Mouse (Mus musculus): ENCODE measurements at regions not wholly inside any gene's neighbourhood (a gene's known extent, or its start where the extent isn't known, plus 50 kb on each side); places are given as distances from the start of the nearest gene placed in this dataset.

DNA sequence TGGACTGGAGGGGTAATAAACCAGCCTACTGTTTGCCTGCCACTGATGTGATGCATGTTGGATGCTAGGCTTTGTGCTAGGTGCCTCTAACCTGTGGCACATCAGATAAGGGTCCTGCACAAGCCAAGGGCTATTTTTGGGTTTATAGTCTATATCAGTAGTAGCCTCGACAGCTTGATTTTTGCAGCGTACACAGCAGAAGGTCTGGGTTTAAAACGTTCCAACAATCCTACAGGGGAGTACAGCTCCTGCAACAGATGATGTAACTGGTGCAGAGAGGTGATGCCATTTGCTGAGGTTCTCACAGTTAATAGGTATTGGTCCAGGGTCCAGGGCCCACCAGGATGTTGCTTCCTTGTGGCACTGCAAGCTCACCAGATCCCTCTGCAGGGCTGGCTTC is 63.9 kb upstream of the Ldlrad3 start:
- no peak for DNase-seq

DNA sequence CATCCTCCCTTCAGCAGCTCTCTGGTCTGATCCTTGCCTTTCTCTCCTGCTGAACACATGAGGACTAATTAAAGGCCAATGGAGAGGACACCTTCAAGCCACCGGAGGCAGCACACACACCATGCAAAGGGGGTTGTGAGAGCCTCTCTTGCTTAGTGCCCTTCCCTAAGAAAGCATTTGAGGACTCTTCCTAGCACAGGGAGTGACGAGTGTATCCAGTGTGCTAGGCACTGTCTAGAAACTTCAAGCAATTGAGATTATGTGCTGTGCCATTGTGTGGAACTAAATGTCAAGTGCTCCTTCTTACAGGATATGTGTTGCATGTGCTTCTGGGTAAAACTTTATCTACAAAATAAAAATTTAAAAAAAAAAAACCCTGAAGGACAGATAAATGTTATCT is 60.3 kb upstream of the Ldlrad3 start:
- DNase-seq = no peak

DNA sequence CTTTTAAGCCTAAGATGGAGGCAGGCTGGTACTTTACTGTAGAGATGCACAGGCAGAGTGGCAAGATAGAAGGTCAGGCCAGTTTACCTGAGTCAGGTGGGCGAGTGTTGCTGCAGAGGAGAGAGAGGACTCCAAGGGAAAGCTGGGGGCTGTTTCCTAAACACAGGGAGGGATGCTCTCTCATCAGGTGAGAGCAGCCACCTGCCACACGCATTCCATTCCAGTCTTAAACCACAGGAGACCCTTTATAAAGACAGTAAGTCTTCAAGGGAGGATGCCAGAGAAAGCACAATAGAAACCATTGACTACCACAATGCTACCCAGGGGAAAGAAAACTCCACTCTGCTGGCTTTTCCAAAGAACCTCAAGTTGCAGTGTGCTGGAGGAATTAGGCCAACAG is 58.3 kb upstream of the Ldlrad3 start:
- no peak for DNase-seq

DNA sequence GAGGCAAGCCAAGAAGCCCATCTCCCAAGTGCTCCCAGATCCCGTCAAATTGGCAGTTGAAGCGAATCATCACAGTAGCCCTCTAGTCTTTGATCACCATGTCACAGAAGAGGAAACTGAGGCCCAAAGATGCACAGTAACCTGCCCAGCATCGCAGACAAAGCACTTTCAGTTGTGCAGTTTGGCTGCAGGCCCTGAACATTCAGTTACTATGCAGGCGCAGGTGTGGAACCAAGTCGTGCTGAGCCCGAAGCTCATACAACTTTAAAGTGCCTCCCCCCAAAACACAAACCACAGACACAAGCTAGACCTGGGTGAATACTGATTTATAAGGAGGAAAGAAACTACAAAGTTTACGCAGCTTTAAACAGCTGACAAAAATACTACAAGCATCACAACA is 55.4 kb upstream of the Ldlrad3 start:
- DNase-seq = peak; percentile 69

DNA sequence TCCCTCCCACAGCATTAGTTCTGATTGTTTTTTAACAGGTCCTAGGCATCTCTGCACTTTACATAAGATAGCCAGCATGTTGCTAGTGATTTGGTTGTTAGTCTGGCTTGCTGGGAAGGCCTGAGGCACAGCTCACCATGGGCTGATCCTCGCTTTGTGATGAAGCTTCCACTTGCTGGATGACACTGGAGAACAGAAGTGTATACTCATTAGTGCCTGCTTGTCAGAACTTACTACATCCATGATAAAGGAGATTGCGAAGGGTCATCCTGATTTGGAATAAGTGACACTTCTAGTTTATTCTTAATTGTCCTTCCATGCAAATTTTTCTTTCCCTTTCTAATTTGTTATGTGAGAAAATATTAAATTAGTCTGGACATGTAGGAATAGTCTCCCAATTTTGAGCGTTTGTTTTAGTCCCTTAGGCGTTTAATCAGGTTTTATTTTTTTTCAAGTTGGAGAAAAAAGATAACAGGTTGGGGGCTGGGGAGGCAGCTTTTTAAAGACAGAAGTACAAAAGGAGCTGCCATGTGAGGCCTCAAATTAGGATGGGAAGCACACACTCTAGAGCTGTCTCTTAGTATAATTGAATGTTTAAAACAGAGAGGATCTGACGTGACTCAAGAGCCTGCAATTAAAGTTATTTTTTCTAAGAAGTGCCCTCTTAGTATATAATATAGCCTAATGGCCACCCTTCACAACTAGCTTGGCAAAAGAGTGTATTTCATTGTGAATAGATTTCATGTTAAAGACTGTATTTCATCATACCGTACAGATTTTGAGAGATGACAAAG is 53.7 kb upstream of the Ldlrad3 start:
- no peak for DNase-seq
